Mouse (Mus musculus) forebrain, embryonic 16.5 days (tissue): ENCODE data around the gene Igdcc3. TPM values are rescaled to one million over a fixed set of nuclear protein-coding genes. Genes with fewer than 3 reads are reported as not detected.
A peak's percentile ranks its signal among the peaks of the same experiment; 100 is the strongest.

Source experiments
- ATAC-seq: fragments of 200-750 bp; cut with Nextera tagmentation; 2 replicates; pipeline ENCODE4 v1.8.0; 2017; ENCODE audit warnings: mild to moderate bottlenecking, moderate library complexity
- H3K27ac ChIP-seq: fragments of 300-500 bp; sonication (generic); 2 replicates; pipeline ENCODE4 v1.5.1; 2014; ENCODE audit warnings: low read length, control low read depth
- H3K27me3 ChIP-seq: fragments of 300-500 bp; sonication (generic); replicated peaks from 2 replicates; pipeline ENCODE4 v1.6.1; 2014; ENCODE audit warnings: low read length; ENCODE audit not compliant: control insufficient read depth, insufficient read depth
- H3K36me3 ChIP-seq: fragments of 300-500 bp; sonication (generic); 2 replicates; pipeline ENCODE4 v1.6.1; 2014; ENCODE audit not compliant: control insufficient read depth, insufficient read depth
- H3K4me1 ChIP-seq: fragments of 300-500 bp; sonication (generic); replicated peaks from 2 replicates; pipeline ENCODE4 v1.6.1; 2014; ENCODE audit warnings: low read length; ENCODE audit not compliant: control insufficient read depth, insufficient read depth
- H3K4me2 ChIP-seq: fragments of 300-500 bp; sonication (generic); 2 replicates; pipeline ENCODE4 v1.6.1; 2014; ENCODE audit warnings: mild to moderate bottlenecking, low read length, control low read depth
- H3K4me3 ChIP-seq: fragments of 300-500 bp; sonication (generic); replicated peaks from 2 replicates; pipeline ENCODE4 v1.5.1; 2014; ENCODE audit warnings: mild to moderate bottlenecking, low read length, control low read depth
- H3K9ac ChIP-seq: fragments of 300-500 bp; sonication (generic); replicated peaks from 2 replicates; pipeline ENCODE4 v1.6.1; 2014; ENCODE audit warnings: low read depth, low read length, control low read depth
- H3K9me3 ChIP-seq: fragments of 300-500 bp; sonication (generic); 2 replicates; pipeline ENCODE4 v1.6.1; 2016; ENCODE audit warnings: low read length; ENCODE audit not compliant: control insufficient read depth
- WGBS: fragments of 180-500 bp; shearing (Covaris S2); extraction: QIAGEN DNeasy Blood & Tissue Kit; methylation state at CpG from one replicate; pipeline ENCODE4 v1.1.7; 2014; 5-methylcytosine and 5-hydroxymethylcytosine counted together
- polyA plus RNA-seq: library from polyadenylated mRNA; unstranded; fragments of >200 nt; fragmentation: Nextera tagmentation; extraction: Ambion mirVana; gene quantifications from 2 replicates; pipeline ENCODE4 v1.2.1, GENCODE M21; 2015

The Igdcc3 gene
- polyA plus RNA-seq, 1 experiment from 2014 or later, result 8.5 TPM

DNA sequence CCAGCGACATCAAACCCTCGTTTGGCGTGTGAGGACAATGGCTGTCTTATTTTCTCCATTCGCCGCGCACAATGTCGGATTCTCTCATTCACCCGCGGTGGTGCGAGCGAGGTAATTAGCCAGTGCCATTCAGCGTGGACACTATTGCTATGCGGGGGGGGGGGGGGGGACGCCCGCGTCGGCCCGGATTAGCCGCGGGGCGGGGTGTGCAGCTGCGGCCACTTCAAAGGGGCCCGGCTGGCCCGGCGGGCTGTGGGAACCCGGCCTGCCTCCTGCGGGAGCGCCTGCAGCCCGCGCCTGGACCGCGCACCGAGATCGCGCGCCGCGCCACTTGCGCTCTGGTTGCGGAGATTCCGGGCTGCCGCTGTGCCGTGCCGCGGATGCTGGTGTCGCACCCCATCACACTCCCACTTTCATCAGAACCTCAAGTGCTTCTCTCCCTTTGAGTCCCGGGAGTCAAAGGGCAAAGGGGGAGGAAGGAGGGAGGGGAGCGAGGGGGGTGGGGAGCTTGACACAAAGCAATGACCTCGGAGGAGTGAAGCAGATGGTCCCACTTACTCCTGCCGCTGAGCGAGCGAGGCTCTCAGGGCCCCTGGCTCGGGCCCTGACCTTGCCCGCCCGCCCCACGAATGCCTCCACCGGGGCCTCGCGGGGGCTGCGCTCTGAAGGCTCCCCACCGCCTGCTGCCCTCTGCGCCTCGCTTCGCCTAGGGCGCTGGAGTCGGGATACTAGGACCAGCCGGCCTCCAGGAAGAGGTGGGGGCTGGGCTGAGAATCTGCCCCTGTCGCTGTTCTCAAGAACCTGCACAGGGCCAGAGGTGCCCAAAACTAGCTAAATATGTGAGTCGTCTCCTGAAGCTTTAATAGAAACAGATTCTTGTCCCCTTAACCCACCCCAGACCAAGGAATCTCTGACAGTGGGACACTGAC lies 22.0 kb downstream of the Igdcc3 start:
- H3K27ac ChIP-seq, result no peak overlapping the region; the same call in 1 of the 2 replicates
- under 1% methylated on average over 59 of the region's 69 CpGs for WGBS
- peak; percentile 81 for ATAC-seq
- H3K27me3 ChIP-seq, result no peaks in the 10 kb centered on the region
- H3K4me2 ChIP-seq, result peak overlapping the region; percentile 73
- H3K4me1 ChIP-seq, result peaks cover 24% of the 10 kb centered on the region
- H3K4me3 ChIP-seq, result peak overlapping the region; percentile 44
- H3K9ac ChIP-seq, result peak overlapping the region; percentile 64
- no peaks in the 10 kb centered on the region for H3K9me3 ChIP-seq
- H3K36me3 ChIP-seq, result no peaks in the 10 kb centered on the region

GRCm38 (mm10) chr9:65164870-65165269 lies 23.9 kb downstream of the Igdcc3 start:
- Histone ChIP-seq H3K27me3 (no peaks in the 10 kb centered on the region), H3K36me3 (no peaks in the 10 kb centered on the region), H3K4me3 (no peak overlapping the region), H3K4me1 (peaks cover 29% of the 10 kb centered on the region), H3K4me2 (no peak overlapping the region), H3K9me3 (no peaks in the 10 kb centered on the region), H3K27ac (no peak overlapping the region), H3K9ac (no peak overlapping the region)
- WGBS, result 18% methylated on average over 1 of the region's 1 CpGs
- ATAC-seq, result no peak

- ATAC-seq, result no peak
- no peaks in the 10 kb centered on the region for H3K27me3 ChIP-seq
- H3K4me2 ChIP-seq, result no peak overlapping the region
- H3K9ac ChIP-seq, result no peak overlapping the region
- H3K27ac ChIP-seq, result no peak overlapping the region
- no peak overlapping the region for H3K4me3 ChIP-seq
- no peaks in the 10 kb centered on the region for H3K9me3 ChIP-seq
- H3K36me3 ChIP-seq, result no peaks in the 10 kb centered on the region
- peaks cover 24% of the 10 kb centered on the region for H3K4me1 ChIP-seq
- 82% methylated on average over 9 of the region's 9 CpGs for WGBS
Measured at GRCm38 (mm10) chr9:65166386-65166785, 25.4 kb downstream of the Igdcc3 start.

DNA sequence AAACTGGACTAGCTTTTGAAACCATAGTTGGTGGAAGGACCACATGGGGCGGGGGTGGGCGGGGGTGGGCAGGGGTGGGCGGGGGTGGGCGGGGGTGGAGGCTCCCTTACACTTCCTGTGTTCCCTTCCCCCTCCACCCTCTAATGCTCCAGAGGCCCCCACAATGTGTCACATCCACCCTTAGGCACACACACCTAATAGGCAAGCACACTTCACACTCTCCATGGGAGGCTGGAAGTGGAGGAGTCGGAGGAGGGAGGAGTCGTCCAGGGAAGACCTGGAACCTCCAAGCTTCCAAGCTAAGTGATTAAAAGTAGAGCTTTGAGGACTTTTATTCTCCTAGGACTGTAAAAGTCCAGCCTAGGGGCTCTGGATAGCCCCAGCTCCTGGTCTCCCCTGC lies 27.5 kb downstream of the Igdcc3 start:
- H3K4me3 ChIP-seq, result no peak overlapping the region
- no peak overlapping the region for H3K9ac ChIP-seq
- no peaks in the 10 kb centered on the region for H3K9me3 ChIP-seq
- no peak overlapping the region for H3K27ac ChIP-seq
- no peaks in the 10 kb centered on the region for H3K36me3 ChIP-seq
- H3K4me2 ChIP-seq, result no peak overlapping the region
- no peak for ATAC-seq
- WGBS, result 59% methylated on average over 5 of the region's 6 CpGs
- peaks cover 4% of the 10 kb centered on the region; the same call in 1 of the 2 replicates for H3K4me1 ChIP-seq
- no peaks in the 10 kb centered on the region for H3K27me3 ChIP-seq

- no peak overlapping the region for H3K27ac ChIP-seq
- 45% methylated on average over 4 of the region's 4 CpGs for WGBS
- no peak overlapping the region for H3K4me3 ChIP-seq
- H3K36me3 ChIP-seq, result no peaks in the 10 kb centered on the region
- H3K9ac ChIP-seq, result no peak overlapping the region
- ATAC-seq, result no peak
- peaks cover 4% of the 10 kb centered on the region; the same call in 1 of the 2 replicates for H3K4me1 ChIP-seq
- no peaks in the 10 kb centered on the region for H3K9me3 ChIP-seq
- no peak overlapping the region for H3K4me2 ChIP-seq
- H3K27me3 ChIP-seq, result no peaks in the 10 kb centered on the region
Measured at GRCm38 (mm10) chr9:65168952-65169351, 28.0 kb downstream of the Igdcc3 start.

GRCm38 (mm10) chr9:65172654-65173053 lies 31.7 kb downstream of the Igdcc3 start:
- Histone ChIP-seq H3K4me3 (no peak overlapping the region), H3K4me2 (no peak overlapping the region), H3K27ac (no peak overlapping the region), H3K27me3 (no peaks in the 10 kb centered on the region), H3K9ac (no peak overlapping the region), H3K36me3 (no peaks in the 10 kb centered on the region), H3K4me1 (peaks cover 32% of the 10 kb centered on the region), H3K9me3 (no peaks in the 10 kb centered on the region)
- WGBS, result 90% methylated on average over 9 of the region's 9 CpGs
- ATAC-seq, result no peak

DNA sequence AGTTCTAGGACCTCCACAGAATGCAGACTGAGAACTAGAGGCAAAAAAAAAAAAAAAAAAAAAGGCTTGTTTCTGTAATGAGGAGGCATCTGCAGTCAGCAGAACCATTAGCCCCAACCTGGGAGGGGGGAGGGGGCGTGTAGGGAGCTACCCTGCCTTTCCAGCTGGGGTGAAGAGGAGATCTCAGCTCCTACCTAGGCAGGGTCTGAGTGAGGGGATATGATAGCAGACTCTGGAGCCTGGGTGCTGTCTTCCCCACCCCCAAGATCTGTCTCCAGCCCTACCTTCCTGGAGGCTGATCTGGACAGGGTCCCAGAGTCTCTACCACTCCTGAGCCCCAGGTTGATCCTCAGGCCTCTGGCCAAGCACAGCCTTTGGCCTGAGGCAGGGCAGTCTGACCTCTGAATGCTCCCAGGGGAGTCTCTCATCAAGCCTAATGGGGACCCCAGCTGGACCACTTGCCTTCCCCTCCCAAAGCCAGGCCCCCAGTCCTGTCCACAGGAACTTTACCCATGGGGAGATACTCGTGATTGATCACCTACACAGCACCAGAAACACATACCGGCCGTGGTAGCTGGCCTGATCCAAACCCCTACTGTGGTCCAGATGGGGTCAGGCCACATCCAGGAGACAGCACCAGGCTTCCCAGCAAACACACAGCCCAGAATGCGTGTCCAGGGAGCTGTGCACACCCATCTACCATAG lies 34.4 kb downstream of the Igdcc3 start:
- H3K4me3 ChIP-seq, result no peak overlapping the region
- H3K27ac ChIP-seq, result peak overlapping the region; percentile 89
- WGBS, result 9% methylated on average over 5 of the region's 5 CpGs
- H3K4me2 ChIP-seq, result no peak overlapping the region
- H3K4me1 ChIP-seq, result peaks cover 54% of the 10 kb centered on the region
- no peaks in the 10 kb centered on the region for H3K27me3 ChIP-seq
- no peaks in the 10 kb centered on the region for H3K9me3 ChIP-seq
- ATAC-seq, result no peak; the same call in 1 of the 2 replicates
- no peaks in the 10 kb centered on the region for H3K36me3 ChIP-seq
- H3K9ac ChIP-seq, result no peak overlapping the region

GRCm38 (mm10) chr9:65175939-65176871 lies 35.2 kb downstream of the Igdcc3 start:
- Histone ChIP-seq H3K9ac (peak overlapping the region; percentile 22), H3K36me3 (no peaks in the 10 kb centered on the region), H3K4me1 (peaks cover 61% of the 10 kb centered on the region), H3K4me3 (no peak overlapping the region), H3K9me3 (no peaks in the 10 kb centered on the region), H3K4me2 (peak overlapping the region; percentile 12; the same call in 1 of the 2 replicates), H3K27me3 (no peaks in the 10 kb centered on the region), H3K27ac (peak overlapping the region; percentile 89)
- 13% methylated on average over 9 of the region's 9 CpGs for WGBS
- ATAC-seq, result peak; percentile 70
